Mouse (Mus musculus) gastrocnemius, postnatal 10 days (tissue): ENCODE measurements around the gene Myf6. TPM values are rescaled to one million over a fixed set of nuclear protein-coding genes. Genes with fewer than 3 reads are reported as not detected.

Experiments
- DNase-seq: peaks from one replicate; pipeline ENCODE4 v3.0.0; 2021; ENCODE audit warnings: mixed read lengths
- long read RNA-seq, 2 experiments: library from polyadenylated mRNA; stranded (forward); transcript quantifications; one replicate each; pipeline ENCODE4 v2.0.0; 2021
- total RNA-seq, 2 experiments: library from RNA; stranded (reverse); gene quantifications; 2 replicates each; pipeline ENCODE4 v1.2.3; 2021

Myf6 gene
- 100 to 1,000 TPM; 106 to 128 TPM for total RNA-seq
- long read RNA-seq, experiment 1, transcript Myf6-201 (3 exons, 1,263 nt): major isoform, 88 of 94 reads
- long read RNA-seq, experiment 1, partial matches to known transcripts: 2 of 94 reads
- long read RNA-seq, experiment 1, other reads (novel, unspliced or antisense): 4 of 94 reads
- long read RNA-seq, experiment 2, transcript Myf6-201 (3 exons, 1,263 nt): major isoform, 135 of 138 reads
- long read RNA-seq, experiment 2, partial matches to known transcripts: 0 of 138 reads
- long read RNA-seq, experiment 2, other reads (novel, unspliced or antisense): 3 of 138 reads

DNA sequence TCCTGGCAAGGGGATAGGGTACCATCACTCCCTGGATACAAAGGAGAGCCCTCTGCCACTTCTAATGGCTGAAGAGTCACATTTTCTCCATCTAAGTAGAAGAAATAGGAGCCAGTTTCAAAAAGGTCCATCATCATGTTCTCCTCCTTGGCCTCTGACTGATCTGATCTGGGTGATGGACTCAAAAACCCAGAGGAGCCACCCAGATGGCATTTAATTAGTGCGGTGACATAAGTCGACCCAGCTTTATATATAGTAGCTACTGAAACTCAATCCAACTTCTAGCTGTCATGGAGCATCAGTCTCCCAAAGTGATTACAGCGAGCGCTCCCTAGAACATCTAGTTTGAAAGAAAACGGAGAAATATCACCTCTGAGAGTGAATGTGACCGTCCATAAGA is at the start of gene Myf6:
TSS of gene Myf6 (minus strand) at position 170 of the 400 bp plus-strand sequence.
- DNase-seq: no peak

DNA sequence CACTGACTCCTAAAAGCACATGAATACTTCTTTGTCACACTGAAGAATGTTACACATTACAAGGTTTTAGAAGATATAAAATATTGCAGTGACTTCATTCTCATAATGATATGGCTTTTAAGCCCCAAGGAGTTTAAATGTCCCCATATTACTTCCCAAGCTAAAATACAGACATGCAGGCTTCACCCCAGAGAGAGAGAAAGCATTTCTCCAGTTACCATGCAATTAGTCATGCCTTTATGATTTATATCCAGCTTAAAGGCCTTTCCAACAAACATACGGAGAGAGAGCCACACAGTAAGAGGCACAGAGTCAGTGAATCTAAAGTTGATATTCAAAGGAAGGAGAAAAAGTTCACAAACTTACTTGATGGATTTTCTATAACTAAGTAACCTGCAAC is 48.5 kb upstream of the Myf6 start:
- DNase-seq: no peak

DNA sequence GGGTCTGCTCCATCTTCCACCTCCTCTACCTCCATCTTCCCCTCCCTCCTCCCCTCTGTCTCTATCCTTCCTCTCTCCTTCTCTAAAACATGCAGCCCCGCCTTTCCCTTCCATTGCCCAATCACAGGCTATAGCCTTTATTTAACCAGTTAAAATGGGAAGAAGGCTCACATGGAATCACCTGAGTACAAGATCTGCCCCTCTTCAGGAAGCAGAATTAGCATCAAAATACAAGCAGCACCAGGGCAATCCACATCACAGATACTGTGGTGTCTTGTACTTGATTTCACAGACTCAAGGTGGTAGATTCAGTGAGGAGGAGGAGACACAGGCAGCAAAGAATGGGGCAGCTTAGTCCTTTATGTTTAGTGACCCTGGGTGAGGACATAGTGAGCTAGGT is 34.2 kb upstream of the Myf6 start:
- no peak for DNase-seq

DNA sequence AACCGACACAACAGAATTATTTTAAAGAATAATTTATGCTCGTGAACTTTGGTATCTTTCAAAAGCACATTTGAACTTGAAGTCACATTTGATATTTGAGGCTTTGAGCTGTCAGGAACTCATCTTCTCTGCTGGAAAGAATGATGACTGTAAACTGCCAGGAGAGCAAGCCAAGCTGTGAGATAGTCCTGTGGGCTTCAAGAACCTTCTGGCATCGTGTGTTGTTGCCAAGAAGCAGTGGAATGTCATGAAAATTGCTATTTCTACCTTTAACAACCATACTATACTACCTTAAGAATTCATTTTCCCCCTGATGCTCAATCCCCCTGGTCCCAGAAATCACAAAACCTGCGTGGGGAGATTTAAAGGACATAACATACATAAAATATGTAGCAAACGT is 24.7 kb upstream of the Myf6 start:
- DNase-seq: no peak

DNA sequence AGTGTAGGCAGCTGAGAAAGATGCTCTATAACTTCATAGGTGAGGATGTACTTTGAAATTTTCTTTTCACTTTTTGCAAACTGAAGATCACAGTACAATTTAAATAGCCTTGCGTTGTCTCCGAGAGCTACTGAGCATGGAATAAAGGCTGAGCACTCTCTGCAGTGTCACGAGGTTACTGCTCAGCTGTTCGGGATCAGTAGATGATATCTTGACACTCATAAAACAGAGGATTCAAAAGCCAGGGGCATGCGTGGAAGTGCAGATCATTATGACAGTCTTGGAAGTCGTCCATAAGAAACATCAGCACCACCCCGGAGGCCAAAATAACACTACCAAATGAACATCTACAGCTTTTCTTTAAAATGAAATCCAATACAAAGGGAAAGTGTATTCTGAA is 22.1 kb upstream of the Myf6 start:
- no peak for DNase-seq

DNA sequence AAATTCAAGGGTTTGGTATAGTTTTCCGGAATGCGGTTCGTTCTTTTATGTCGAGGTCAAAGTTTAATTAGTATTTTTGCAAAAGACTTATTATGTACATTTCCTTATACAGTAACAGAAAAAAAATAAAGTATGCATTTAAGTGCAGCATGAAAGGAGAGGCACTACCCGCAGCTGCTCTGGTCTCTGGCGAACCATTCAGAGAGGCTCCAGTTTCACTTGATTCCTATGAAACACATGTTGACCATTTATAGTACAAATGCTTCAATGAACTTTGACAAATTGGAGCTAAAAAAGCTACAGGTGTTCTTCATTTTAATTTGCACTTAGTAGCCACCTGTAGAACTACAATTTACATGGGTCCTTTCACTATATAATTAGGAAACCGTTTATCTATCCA is 20.2 kb upstream of the Myf6 start:
- DNase-seq: no peak

DNA sequence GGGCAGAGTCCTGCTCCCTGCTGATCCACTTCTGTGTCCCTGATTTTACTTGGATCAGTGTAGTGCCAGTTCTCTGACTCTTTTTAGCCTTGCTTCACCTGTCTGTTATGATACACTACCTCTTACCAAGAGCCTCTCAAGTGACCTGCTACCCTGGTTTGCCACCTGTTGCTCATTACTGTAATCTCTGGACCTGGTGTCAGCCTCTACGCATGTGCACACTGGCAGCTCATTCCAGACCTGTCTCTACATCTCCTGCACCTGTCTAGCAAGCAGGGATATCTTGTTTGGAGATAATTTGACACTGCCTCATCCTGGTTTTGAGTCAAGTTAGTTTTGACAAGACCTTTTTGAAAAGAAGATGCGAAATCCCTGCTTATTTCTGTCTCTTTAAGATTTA is 11.9 kb upstream of the Myf6 start:
- DNase-seq: no peak

DNA sequence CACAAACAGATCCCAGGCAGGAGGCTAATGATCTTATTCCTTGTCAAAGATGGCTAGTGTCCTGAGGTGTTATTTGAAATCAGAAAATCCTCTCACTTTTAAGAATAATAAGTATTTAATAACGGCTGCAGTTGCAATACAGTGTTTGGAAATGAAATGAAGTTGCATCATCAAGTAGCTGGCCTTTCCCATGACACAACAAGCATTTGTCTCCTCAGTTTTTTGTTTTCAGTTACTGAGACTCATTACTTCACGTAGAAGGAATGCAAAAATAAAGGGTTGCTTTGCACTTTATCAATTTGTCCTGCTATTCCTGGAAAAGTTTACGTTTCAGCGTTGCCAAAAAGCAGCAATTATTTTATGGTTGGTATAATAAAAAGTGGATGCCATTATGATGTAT is 8.9 kb upstream of the Myf6 start:
- no peak for DNase-seq

DNA sequence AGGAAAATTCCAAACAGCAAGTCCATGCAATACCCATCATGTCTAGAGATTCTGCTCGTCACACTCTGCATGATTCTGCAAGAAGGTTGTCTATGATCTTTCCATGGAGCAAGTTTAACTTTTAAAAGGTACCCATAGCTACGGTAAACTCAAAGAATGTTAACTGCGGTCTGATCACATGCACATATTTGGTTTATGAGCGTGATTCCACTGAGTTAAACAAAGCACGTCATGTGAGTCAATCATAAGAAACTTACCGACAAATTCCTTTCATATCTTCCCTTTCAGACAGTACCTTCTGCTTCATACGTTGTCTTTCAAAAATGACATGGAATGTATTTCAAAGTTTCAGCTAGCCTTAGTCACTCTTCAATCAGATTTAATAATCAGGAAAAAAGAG is 7.7 kb upstream of the Myf6 start:
- DNase-seq: no peak

DNA sequence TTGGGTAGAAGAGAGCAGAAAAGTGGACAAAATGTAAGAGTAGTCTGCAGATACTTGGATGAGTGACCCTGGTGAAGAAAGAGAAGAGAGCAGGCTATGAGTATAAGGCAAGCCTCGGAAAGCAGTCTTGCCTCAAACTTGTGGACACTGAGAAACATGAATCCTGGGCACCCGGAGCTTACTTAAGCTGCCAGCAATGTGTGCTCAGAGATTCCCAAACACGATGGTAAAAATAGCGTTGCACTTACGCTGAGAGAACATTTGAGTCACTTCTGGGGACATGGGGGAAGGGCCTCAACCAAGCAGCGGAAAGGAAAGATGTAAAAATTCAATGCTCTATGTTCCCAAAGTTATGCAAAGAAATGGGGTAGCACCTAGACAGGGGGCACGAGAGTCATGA is 5.1 kb upstream of the Myf6 start:
- no peak for DNase-seq

DNA sequence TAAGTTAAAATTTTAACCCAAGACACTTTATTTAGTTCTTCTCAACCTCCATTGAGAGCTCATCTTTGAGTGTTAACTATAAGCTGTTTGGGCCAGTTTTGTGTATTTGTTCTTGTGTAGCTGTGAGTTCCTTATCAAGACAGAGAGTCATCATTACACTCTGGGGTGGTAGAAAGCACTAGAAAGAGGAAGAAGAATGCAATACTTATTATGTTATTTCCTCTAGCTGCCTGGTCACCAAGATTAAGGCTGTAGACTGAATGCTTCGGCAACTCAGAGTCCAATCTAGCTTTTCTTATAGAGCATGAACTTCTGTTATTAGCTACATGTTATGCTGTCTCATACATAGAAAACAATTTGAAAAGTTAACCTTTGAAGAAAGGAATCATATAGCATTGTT is 1.9 kb upstream of the Myf6 start:
- no peak for DNase-seq

DNA sequence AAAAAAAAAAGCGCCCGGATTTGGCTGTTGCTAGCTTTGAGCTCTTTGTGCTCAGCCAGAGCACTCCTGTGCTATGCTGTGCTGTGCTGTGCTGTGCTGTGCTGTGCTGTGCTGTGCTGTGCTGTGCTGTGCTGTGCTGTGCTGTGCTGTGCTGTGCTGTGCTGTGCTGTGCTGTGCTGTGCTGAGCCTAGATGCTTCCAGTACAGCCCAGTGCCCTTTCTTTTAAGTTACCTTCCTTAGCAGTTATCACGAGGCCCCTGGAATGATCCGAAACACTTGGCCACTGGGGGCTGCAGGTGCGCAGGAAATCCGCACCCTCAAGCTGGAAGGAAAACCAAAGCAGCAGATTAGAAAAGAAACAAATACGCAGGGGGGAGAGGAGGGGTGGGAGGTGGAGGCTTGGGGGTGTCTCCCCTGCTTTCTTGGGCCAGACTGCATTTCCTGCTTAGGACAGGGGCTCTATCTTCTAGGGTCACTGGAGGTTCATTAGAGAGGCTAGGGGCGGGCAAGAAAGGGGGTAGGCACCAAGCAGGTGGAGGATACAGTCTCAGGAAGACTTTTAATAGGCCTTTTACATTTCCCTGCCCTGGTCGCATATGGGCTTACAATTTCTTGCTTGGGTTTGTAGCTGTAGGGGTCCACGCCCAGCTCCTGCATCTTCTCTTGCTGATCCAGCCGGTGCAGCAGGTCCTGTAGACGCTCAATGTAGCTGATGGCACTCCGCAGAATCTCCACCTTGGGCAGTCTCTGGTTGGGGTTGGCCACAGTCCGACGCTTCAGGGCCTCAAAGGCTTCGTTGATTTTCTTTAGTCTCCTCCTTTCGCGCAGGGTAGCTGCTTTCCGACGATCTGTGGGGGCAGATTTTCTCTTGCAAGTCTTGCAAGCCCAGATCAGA is 710 bp downstream of the Myf6 start:
- DNase-seq: no peak

DNA sequence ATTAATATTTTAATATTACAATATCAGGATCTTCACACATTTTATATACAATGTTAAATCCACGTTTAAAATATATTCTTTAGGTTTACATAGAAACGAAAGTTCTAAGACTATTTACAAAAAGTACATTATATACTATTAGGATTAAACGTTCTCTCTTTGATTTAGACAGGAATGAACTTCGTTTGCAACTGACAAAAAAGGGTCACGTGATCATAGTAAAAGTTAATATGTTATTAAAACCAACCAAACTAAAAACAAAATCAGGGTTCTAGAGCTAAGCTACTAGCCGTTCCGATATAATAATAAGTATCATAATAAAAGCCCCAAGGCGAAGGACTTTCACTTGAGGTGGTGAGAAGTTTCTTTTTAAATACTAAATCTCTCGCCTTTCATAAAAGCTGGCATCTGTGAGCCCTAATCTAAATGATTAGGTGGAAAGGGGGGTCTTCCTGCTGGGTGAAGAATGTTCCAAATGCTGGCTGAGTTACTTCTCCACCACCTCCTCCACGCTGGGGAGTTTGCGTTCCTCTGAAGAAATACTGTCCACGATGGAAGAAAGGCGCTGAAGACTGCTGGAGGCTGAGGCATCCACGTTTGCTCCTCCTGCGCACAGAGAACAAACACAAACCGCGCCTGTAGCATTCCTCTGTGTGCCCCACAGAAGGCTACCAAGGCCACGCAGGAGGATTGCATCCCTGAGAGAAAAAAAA is 1.5 kb downstream of the Myf6 start:
- no peak for DNase-seq

DNA sequence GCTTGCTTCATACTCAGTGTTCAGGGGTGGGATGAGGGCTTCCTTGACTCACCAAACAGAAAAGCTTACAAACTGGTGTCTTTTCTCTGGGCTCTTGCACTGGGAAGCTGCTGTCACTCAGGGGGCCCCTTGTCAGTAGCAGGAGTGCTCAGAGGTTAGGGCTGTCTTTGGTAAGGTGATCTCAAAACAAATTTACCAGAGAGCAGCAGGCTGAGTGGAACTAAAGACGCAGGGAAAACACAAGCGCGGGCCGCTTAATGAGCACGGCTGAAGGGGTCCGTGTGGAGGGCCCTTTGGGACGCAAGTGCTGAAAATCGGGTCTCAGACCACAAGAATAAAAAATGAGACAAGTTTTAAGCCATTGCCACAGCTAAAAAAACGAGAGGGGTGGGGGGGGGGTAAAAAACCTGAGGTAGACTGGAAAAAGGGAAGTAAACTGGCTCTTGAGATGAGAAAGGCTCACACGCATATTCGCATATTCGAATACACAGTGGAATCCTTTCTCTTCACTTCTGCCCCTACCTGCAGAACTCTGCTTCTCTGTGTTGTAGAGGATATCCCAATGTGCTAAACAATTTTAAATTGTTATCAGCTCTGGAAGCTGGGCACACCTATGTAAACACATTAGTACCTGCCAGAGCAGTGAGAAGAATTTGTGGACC is 5.8 kb downstream of the Myf6 start:
- no peak for DNase-seq

DNA sequence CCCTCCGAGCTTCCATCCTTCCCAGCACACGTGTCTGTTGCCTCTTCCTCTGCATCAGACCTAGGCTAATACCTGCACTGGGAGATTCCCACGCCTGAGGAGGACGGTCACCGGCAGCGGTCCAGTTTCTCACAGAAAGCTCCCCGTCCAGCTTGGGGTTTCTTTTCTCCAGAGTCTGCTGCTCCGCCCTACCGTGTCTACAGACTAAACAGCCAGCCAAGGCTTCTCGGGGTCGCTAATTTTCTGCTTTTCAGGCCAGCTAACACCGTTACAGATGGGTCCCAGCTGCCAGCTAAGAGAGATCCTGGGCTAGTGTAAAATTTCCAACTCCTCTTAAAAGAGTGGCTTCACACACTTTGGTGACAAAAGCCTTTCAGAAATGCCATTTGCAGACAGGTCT is 7.8 kb downstream of the Myf6 start:
- peak; percentile 24 for DNase-seq

DNA sequence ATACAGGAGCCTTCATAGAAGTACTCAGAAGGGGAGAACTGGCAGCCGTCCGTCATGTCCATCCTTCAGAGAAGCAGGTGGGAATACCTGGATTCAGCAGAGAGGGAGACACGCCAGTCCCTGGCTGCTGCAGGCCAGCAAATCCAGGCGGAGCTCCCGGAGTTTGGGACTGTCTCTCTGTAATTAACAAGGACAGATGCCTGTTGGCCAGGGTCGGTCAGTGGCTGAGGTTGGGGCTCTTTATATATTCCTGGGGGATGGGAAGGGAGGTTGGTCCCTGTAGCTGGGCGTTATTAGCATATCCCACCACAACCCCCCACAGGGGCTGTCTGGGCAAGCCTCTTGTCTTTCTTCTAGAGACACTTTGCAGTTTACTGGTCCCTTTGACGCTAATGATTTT is 8.7 kb downstream of the Myf6 start, which contains the start of gene Myf5:
TSS of gene Myf5 (minus strand) at position 265 of the 400 bp plus-strand sequence.
- DNase-seq: no peak

DNA sequence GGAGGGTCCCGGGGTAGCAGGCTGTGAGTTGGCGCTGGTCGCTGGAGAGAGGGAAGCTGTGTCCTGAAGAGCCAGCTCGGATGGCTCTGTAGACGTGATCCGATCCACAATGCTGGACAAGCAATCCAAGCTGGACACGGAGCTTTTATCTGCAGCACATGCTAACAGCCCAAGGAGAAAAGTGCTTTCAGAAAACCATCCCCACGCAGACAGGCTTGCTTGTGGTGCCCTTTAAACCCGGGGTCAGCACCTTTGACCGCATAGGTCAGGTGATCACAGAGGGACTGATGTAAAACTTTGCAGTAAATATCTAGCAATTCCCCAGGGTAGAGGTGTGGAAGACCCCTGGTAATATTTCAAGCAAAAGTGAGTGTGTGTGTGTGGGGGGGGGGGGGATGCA is 10.5 kb downstream of the Myf6 start:
- DNase-seq: no peak

DNA sequence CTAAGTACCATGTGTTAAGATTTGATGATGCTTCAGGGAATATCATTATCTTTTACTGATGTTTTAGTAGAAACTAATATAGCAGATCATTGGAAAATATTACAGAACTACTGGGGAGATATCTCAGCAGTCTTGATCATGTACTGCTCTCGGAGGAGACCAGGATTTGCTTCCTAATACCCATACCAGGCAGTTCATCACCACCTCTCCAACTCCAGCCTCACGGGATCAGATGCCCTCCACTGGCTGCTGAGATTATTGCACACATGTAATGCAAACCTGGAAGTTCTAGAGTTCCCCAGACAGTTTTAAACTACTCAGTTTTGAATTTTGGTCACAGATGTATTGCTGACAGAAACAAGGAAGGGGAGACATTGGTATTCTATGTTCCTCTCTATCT is 21.0 kb downstream of the Myf6 start:
- DNase-seq: no peak

DNA sequence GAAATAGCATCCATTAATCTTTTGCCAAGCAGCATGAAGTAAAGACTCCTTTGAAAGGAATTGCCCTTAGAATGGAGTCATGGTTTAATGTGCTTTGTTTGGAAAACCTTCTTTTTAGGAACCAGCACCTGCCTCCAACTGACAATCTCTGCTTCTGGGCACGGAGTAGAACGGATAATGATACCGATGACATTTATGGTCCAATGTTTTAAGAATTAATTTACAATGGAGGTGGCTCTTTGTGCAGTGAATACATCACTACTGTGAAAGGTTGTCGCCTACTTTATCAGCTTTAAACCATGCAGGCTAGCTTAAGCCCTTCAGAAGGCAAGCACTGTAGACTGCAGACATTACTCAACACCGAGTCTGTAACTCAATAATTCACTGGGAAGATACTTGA is 22.8 kb downstream of the Myf6 start:
- DNase-seq: no peak

DNA sequence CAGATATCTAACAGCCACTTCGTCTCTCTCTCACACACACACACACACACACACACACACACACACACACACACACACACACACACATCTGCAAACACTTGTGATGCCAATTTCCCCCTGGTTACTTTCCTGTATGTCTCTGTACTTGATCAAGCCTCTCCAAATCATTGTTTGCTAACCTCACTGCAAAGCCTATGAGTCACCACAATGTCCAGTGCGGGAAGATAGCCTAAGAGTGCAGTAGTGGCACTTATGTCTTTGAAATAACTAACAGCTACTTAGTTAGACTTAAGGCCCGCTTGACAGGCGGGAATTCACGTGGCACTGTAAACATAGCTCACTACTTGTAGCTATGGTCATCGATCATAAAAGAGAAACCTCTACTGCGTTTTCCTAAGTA is 26.7 kb downstream of the Myf6 start:
- no peak for DNase-seq

DNA sequence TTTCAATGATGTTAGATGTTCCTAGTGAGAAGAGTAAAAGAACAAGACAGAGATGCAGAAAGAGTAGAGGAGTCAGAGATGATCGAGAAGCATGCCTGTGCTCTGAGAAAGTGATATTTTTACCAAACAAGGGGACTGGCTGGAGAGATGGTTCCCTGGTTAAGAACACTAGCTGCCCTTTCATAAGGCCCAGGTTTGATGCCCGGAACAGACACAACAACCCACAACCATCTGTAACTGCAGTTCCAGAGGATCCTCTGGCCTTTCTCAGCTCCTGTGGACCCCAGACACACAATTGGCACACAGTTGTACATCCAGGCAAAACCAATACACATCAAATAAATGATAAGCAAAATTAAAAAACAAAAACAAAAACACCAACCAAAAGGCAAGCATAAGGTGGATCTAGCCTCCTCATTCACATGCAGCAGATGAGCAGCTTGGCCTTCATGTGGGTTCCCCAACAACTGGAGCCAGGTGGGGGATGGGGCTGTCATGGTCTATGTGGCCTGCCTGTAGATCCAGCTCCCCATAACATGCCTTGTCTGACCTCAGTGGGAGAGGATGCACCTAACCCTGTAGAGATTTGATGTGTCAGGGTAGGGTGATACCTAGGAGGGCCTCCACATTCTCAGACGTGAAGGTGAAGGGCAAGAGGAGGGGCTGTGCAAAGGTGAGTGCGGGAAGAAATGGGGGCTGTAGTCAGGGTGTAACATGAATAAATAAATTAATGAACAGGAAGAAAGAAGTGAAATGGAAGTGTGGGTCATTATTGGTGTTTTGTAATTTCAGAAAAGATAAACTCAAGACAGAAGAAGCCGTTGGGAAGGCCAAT is 44.8 kb downstream of the Myf6 start:
- DNase-seq: no peak
